Mouse (Mus musculus) retina, adult 2 months (tissue): Measurements from ENCODE around the gene Adgrv1.

Experiments used
- DNase-seq: peaks from one replicate; pipeline ENCODE4 v3.0.0-alpha.2; 2012; ENCODE audit warnings: low read depth, low spot score

The Adgrv1 gene

DNA sequence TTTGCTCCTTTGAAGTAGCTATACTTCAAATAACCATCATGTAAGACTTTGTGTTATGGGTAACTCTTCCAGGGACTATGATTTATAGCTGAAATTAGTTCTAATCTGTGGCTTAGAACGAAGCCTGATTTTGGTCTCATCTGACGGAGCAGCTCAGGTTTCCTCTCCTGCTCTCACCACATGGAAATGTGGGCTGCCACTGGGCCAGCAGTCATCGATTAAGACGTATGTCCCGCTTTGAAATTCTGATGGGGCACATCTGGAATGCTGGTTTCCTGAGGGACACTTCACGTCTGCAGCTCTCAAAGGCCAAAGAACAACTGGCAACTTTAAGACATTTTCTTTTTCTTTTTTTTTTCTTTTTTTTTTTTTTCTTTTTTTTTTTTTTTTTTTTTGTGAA is 207.8 kb downstream of the Adgrv1 start:
- DNase-seq: no peak

DNA sequence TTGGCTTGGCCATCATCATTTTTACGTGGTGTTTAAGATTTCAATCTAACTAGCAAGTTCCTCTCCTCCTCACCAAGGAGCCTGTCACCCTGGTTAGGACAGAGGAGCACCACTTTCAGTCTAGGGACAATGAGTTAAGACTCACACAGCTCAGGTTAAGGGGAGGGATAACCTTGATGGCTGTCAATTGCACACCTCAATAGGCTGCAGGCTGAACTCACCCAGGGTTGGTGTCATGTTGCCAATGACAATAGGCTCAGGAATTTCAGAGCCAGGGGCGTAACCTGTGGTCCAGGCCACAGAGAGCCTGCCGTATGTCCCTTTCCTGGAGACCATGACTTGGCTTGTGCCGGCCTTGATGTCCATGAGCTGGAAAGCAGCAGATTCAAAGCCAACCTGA is 209.0 kb downstream of the Adgrv1 start:
- no peak for DNase-seq

DNA sequence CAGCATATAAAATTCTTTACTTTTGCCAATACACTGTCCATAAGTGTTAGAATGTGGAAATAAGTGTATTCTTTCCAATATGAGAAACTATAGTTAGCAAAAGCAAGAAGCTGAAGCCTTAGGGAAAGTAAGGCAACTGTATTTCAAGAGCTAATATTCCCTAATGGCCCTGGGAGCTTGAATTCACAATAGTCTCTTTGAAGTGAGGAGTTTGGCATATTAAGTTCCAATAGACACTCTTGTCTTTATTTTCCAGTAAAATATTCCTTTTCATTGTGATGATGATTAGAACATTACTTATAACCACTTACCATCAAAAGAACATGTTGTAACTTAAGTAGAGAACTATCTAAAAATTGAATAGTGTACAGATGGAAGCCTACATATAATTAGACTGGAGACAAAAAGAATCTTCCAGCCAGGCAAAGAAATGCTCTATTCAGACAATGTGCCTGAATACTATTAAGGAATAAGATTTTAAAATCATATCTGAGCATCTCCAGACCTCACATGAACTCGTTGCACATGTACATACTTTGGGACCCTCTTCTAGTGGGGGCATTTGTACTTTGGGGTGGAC is 225.0 kb downstream of the Adgrv1 start:
- DNase-seq: no peak

DNA sequence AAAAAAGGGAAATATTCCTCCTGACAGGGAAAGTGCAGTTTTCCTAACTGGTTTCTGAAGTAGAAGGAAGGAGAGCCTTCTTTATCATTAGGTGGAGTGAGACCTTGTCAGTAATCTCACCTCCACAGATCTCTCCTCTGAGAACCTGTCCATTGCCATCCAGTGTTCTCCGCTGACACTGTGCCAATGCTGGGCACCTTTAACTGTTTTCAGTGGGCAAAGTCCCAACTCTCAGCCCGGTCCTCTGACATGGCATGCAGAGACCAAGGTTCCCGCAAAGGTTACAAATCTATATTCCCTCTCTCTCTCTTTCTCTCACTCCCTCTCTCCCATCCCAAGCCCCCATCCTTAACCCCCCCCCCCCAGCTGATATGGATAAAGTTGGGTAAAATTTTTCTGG is 230.1 kb downstream of the Adgrv1 start:
- DNase-seq: no peak

DNA sequence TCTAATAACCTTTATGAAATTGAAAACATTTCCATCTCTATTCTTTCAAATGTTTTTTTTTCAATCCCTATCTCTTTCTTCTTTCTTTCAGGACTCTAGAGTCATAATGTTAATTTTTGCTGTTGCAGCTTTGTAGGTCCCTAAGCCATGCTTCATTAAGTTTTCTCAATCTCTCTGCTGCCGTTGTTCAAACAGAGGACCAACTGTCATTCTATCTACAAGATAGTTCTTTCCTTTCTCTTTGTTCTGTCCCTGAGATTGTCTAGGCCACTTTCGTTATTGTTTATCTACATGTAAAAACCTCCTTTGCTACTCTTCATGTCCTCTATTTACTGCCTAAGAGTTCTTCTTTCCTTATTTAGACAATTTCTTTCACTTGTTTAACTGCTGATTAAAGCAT is 230.8 kb downstream of the Adgrv1 start:
- no peak for DNase-seq

DNA sequence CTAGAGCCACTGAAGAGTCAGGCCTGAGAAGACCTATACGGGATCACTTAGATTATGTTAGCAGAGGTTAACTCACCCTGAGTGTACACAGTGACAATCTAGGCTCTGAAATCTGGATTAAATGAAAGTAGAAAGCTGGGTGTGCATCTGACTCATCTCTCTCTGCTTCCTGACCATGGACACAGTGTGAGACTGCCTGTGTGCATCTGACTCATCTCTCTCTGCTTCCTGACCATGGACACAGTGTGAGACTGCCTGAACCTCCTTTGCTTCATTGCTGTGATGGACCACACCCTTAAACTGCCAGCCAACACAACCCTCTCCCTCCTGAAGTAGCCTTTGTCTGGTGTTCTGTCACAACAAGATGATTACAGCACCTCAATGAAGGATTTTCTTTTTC is 231.2 kb downstream of the Adgrv1 start:
- DNase-seq: no peak

DNA sequence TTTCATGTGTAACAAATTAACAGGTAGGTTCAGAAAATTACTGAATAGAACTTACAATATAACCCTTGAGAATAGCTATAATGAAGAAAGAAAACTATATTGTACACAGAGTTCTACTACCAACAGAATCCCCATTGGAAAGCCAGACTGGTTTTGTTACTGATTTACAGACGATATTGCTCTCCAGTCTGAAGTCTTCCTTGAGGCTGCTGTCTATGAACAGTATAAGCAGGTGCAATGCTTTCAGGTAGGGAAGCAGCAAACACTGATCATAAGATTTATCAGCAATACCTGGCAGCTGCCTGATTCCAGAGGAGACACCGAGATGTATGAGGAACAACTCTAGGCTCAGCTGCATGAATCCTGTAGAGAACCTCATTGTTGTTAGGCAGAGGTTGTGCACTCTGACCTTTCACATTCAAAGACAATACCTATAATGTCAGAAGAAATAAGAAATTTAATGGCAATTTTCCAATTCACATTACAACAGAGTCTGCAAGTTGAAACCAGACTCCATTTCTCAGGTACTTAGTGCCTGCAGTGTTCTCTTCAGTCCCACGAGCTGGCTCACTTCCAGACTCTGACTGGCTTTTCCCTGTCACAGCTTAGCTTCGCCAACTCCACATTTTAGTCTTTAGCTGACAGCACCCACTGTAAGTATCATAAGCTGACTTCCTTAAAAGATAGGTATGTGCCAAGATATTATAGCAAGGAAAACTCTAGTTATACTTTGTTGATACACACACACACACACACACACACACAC is 247.2 kb downstream of the Adgrv1 start:
- DNase-seq: no peak

DNA sequence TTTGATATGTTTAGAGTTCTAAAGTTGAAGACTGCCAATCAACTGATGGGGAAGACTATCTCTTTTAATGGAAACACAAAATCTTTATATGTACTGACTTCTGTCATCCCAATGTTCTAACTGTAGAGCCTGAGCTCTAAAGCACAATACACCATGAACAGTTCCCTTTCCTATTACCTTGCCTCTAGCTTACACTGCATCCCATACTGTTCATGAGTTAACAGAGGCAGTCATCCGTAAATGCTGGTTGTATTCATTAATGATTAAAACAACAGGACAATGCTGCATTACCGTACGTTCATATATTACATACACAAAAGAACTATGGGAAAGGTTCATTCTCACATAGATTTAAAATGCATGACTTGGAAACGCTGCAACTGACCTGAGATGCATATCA is 251.1 kb downstream of the Adgrv1 start:
- no peak for DNase-seq

DNA sequence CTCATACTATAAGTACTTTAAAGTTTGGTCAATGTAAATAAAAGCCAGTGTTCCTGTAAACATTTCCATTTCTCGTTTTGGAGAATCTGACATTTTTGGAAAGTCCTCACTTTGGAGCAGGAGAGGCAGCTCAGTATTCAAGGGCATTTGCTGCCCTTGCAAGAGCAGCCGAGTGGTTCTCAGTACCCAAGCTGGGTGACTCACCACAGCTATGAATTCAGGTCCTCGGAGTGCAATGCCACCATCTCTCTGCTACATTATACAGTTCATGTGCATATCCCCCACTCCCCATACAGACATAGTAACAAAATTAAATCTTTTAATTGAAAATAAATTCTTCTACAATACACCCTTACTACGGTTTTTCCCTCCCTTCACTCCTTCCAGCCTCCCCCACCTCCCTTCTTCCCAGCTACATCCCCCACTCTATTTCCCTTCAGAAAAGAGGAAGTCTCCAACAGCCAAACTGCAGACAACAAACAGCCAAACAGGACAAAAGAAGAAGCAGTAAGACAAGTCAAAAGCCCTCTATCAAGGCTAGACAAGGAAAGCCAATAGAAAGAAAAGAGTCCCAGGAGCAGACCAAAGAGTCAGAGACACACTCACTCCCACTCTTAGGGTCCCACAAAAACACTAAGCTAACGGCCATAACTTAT is 262.0 kb downstream of the Adgrv1 start:
- no peak for DNase-seq

DNA sequence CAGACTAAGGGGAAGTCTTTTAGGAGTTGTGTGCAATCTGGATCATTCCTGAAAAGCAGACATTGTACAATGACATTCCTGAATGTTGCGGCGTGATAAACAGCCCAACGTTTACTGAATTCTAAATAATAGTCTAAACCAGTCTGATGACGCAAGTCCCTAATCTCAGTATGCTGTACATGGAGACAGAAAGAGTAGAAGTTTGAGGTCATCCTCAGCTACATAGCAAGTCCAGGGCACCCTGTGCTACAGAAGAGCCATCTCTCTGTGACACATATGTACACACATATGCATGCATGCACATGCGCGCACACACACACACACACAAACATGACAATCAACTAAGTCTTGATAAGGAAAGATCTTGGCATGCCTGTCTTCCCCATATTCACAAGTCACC is 262.8 kb downstream of the Adgrv1 start:
- no peak for DNase-seq

DNA sequence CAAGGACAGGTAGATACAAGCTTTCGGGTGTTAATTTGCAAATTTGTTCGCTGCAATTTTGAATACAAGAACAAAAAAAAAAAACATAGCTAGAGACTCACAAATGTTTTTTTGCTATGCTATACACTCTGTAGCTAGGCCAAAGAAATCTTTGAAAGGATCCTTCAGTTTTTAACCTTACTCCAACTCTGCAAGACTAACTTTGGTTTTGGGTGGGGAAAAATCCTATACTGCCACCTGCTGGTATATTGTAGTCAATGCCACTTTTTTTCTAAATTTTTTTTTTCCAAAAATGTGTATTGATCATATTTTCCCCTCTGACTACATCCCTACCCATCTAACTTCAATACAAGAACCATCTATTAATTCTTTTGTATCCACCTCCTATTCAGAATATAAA is 263.4 kb downstream of the Adgrv1 start:
- no peak for DNase-seq

DNA sequence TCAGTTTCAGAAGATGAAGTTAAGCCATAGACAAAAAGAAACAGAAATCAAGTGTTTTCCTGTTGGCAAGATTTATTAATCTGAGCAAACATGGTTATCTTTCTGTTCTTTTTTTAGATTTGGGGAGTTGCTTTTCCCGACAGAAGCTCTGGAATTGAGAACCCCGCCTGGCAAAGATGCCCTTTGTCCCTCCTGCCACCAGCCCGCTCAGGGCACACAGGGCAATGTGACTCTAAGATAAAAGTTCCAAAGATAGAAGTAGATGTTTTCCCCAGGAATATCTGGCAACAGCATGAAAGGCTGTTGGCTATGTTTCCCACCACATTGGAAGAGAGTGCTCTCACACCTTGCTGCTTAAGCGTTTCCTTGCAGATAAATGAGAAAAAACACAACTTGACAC is 264.0 kb downstream of the Adgrv1 start:
- no peak for DNase-seq

DNA sequence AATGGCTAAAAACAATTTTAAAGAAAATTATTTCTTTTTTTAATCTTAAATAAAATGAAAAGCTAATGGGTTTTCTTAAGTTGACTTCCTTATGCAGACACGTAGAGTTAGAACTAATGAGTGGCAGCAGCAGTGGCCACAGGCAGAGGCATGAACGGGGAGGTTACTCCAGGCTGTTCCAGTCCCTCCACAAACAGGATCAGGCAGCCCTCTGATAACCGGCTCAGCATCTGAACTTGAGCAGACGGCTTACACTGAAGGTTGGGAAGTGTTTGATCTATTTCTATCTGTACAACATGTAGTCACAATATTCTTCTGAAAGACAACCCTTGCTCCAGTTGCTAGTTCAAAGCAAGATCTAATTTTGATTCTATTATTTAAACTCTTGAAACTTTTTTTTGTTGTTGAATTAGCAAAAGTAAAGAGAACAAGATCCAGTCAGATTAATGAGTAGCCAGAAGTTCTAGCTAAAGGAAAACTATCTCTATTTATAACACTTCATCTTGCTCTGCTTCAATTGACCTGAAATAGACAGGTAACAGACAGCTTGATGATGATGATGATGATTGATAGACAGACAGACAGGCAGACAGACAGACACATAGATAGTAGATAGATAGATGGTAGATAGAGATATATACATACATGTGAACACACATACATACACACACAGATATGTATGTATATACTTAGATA is 265.1 kb downstream of the Adgrv1 start:
- DNase-seq: no peak

DNA sequence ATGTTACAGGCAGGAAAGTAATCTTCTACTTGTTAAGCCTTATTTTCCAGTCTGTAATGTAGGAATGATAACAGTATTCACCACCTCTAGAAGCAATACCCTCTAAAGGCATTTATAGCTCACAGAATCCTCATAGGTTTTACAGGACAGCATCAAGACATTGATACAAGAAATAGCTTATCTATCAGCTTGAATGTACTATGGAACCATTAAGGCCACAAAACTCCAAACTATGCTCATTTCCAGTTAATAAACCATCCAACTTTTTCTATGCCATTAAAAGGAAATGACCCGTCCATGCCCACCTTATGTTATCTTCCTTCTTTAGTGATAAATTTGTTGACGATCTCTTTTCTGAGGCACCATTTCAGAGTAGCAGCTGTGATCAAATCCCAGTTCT is 272.6 kb downstream of the Adgrv1 start:
- no peak for DNase-seq

DNA sequence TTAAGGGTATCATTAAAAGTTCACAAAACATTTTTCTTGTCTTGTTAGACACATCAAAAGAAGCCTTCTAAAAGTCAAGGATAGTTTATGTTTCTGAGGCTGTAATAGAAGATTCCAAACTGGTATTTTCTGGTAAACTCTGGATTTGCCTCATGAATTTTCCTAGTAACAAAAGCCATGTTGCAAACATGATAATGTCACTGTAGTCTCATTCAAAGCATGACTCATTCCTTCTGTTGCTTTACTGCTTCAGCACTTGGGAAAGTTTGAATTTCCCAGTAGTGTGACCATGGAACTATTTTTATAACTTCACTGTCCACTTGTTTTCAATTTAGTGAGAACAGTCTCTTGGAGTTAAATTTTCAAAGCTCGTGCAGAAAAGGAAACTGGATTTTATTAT is 274.2 kb downstream of the Adgrv1 start:
- DNase-seq: no peak

DNA sequence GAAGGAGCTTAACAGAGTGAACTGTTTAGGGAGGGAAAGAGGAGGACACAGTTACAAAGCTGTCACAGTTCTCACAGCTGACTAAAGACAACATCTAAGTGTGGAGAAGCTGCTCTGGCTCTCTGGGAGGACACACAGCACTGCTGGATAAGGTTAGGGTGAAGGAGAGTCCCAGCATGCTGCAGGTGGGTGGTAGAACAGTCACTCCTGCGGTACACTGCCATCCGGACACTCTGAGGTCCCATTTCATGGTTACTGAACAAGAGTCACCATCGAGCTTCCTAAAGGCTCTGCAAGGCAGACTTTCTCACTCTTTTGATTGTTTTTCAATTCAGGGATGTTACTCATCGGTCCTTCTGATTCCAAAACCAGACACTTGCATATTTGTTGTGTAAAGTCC is 274.6 kb downstream of the Adgrv1 start:
- no peak for DNase-seq

DNA sequence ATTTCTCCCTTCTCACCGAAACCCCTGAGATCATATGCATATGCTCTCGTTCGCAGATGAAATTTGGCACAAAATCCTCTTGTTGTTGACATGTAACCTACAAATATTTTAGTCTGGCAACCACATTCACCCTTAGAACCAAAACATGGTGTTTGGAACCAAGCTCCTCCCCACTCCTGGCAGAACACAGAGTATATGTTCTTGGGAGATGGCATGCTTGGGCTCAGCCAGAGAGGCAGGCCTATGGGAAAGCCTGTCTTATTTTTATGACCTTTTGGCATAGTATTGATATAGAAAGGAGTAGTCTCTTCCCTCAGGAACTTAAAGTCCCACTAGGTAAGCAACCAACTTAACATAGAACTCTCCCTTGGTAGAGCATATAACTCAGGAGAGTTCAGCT is 275.7 kb downstream of the Adgrv1 start:
- DNase-seq: no peak

DNA sequence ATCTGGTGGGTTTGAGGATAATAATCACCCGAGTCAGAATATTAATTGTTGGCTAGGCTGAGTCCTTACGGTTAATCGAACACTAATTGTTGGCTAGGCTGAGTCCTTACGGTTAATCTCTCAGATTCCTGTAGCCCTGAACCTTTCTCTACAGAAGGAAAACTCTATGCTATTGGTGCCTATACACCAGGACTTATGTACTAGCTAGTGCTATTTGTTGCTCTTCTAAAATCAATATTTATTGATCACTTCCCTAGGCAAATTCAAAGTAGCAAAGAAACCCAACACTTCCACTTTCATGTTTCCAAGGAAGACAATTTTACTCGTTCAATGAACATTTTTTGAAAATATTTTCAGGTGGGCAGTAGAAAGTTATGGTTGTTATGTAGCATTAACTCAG is 278.4 kb downstream of the Adgrv1 start:
- no peak for DNase-seq

DNA sequence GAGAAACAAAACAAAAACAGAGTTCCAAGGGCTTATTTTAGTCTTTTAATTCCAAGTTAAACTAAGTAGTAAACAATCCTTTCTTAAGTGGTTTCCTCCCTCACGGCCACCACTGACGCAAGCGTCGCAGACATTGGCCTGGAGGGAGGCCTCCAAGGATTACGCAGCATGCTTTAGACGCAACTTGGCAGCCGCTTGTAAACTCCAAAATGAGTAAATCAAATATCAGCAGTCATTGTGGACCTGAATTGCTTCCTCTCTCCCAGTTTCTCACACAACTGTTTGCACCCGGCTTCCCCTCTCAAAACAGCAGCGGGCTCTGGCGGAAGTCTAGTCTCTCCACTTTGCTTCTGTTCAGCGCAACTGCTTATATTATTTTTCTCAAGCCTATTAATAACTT is 280.7 kb downstream of the Adgrv1 start:
- no peak for DNase-seq

DNA sequence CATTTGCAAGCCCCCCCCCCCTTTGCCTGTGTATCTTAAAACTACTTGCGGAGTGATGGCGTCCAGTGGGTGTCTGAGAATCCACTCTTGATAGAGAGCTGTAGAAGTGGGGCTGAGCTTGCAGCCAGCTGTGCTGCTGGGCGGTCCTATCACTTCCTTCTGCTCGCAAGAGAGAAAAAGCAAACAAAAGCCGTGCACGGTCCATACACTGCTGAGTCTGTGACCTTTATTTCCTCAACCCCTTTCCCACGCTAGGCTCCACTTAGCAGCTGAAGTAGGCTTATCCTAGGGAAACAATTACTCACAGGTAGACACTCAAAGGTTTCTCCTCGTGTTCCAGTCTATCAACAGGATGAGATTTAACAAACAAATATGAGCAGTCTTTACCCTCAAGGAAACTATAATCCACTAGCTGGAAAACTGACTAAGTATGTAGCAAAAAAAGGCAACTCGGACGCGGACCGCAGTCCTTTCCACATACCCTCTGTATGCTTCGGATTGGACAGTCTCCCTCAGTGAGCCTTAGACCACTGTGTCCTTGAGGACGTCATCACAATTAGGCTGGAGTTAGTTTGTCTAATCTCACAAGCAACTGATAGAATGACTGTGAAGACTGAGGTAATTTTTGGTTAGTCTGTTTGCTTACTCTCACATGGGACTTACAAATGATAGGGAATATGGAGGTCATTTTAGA is 281.3 kb downstream of the Adgrv1 start:
- DNase-seq: no peak

DNA sequence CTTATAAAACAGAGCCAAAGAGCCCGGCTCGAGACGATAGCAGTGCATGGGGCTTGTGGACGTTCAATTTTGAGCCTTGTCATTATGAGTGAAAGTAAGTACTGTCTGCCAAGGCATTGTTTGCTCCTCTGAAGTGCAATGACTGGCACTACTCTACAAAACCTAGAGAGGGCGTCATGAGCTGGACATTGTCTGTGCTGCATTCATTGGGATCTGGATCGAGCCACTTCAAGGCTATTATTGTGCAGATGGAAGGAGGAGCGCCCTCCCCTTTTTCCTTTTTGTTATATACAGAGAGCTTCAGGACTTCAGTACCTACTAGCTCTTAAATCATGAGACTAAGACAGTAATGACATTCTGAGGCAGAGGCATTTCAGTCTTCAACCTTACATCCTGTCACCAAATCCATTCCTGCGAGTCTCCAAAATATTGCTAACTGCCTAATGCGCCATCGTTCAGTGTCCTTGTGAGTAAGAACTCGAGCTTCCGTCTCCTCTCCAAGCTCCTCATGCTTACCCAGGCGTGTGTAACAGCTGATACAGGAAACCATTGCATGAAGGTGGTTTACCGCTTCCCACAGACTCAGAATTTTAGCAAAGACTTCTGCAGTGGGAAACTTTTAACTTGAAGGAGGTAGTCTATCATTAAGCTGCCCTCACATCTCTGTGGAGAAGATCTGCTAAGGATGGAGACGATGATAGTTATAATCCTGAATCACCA is 285.5 kb downstream of the Adgrv1 start:
- no peak for DNase-seq
